Mouse (Mus musculus) cerebellum, postnatal 10 days (tissue): Measurements from ENCODE around the gene Sdhd.
"Not testable (repeated sequence)": the region's sequence is repeated elsewhere in the genome, so short reads cannot be mapped to it uniquely, and the experiment has no call there.

Experiments used
- DNase-seq, 2 experiments: peaks; one replicate each; pipeline ENCODE4 v3.0.0; 2021; ENCODE audit warnings: mixed read lengths in 2 of 2

Gene Sdhd

GRCm38 (mm10) chr9:50603189-50603997, at the start of gene Sdhd, which contains the start of gene Timm8b:
Gene Sdhd, minus strand, starts transcription at chr9:50603812.
Gene Timm8b, plus strand, starts transcription at chr9:50603910.
- peak; percentile 95 to 97 for DNase-seq

- DNase-seq: no peak
Observed at GRCm38 (mm10) chr9:50650503-50650902, 46.9 kb upstream of the Sdhd start.

GRCm38 (mm10) chr9:50646826-50647370, 43.3 kb upstream of the Sdhd start:
- DNase-seq: no peak

GRCm38 (mm10) chr9:50634270-50634669, 30.7 kb upstream of the Sdhd start:
- no peak for DNase-seq

- DNase-seq: peak in 1 of 2 experiments; percentile 12
Observed at GRCm38 (mm10) chr9:50633059-50633458, 29.4 kb upstream of the Sdhd start.

- no peak for DNase-seq
Observed at GRCm38 (mm10) chr9:50632016-50632688, 28.5 kb upstream of the Sdhd start.

- DNase-seq: not testable (repeated sequence)
Observed at GRCm38 (mm10) chr9:50630903-50631302, 27.3 kb upstream of the Sdhd start.

- no peak for DNase-seq
Observed at GRCm38 (mm10) chr9:50617794-50618330, 14.2 kb upstream of the Sdhd start.

- DNase-seq: peak; percentile 93 to 94
Observed at GRCm38 (mm10) chr9:50616766-50617603, 13.4 kb upstream of the Sdhd start, which contains the start of the genes Pih1d2 and Nkapd1. Gene Pih1d2, plus strand, starts transcription at chr9:50617321. Gene Nkapd1, minus strand, starts transcription at chr9:50617464.

- DNase-seq: no peak
Observed at GRCm38 (mm10) chr9:50616161-50616560, 12.5 kb upstream of the Sdhd start.

GRCm38 (mm10) chr9:50612115-50612514, 8.5 kb upstream of the Sdhd start:
- DNase-seq: no peak

GRCm38 (mm10) chr9:50604338-50604737, 726 bp upstream of the Sdhd start:
- no peak for DNase-seq

GRCm38 (mm10) chr9:50603998-50604324, 349 bp upstream of the Sdhd start:
- no peak for DNase-seq

- no peak for DNase-seq
Observed at GRCm38 (mm10) chr9:50602055-50602845, 1.4 kb downstream of the Sdhd start.

GRCm38 (mm10) chr9:50601536-50601935, 2.1 kb downstream of the Sdhd start:
- DNase-seq: no peak

GRCm38 (mm10) chr9:50596973-50597372, 6.6 kb downstream of the Sdhd start:
- no peak for DNase-seq

GRCm38 (mm10) chr9:50594794-50595417, 8.7 kb downstream of the Sdhd start:
- DNase-seq: no peak

- DNase-seq: peak; percentile 47 to 69
Observed at GRCm38 (mm10) chr9:50593544-50593943, 10.1 kb downstream of the Sdhd start.

GRCm38 (mm10) chr9:50592955-50593354, 10.7 kb downstream of the Sdhd start:
- DNase-seq: no peak

- DNase-seq: no peak
Observed at GRCm38 (mm10) chr9:50590856-50591518, 12.6 kb downstream of the Sdhd start.

- no peak for DNase-seq
Observed at GRCm38 (mm10) chr9:50586955-50587354, 16.7 kb downstream of the Sdhd start.
